Mouse (Mus musculus): Measurements from ENCODE around the gene Paqr7. TPM values are rescaled to one million over a fixed set of nuclear protein-coding genes. Genes with fewer than 3 reads are reported as not detected.

Paqr7 gene
- polyA plus RNA-seq (2014; fragmentation: Nextera tagmentation; extraction: Ambion mirVana): 1.1 TPM in 2 replicates

GRCm38 (mm10) chr4:134496595-134497210, at the start of gene Paqr7:
Gene Paqr7, plus strand, starts transcription at chr4:134496697.
- Histone ChIP-seq H3K27me3 (ENCODE audit: insufficient read depth, low read length) (no peaks in the 10 kb centered on the region), H3K27ac (ENCODE audit: low read depth) (peak within 1 kb of the TSS; percentile 59; the same call in 1 of the 2 replicates), H3K9me3 (ENCODE audit: low read depth, low read length) (no peaks in the 10 kb centered on the region), H3K36me3 (ENCODE audit: insufficient read depth) (no peaks in the 10 kb centered on the region), H3K4me3 (ENCODE audit: low read depth, low read length) (peak within 1 kb of the TSS; percentile 48), H3K4me1 (ENCODE audit: insufficient read depth) (peaks cover 5% of the 10 kb centered on the region; the same call in 1 of the 2 replicates), H3K9ac (peak within 1 kb of the TSS; percentile 58), H3K4me2 (peak within 1 kb of the TSS; percentile 93)
- TF ChIP-seq CTCF (IDR thresholded peaks at IDR 0.05; ENCODE audit: low read depth): 0 out of 2 replicates have a peak, but pooled peaks have one; percentile 10
- DNase-seq: peak; percentile 76
- peak; percentile 67 for ATAC-seq (ENCODE audit: insufficient read depth)
- WGBS: 3% methylated on average over 35 of the region's 35 CpGs

DNA sequence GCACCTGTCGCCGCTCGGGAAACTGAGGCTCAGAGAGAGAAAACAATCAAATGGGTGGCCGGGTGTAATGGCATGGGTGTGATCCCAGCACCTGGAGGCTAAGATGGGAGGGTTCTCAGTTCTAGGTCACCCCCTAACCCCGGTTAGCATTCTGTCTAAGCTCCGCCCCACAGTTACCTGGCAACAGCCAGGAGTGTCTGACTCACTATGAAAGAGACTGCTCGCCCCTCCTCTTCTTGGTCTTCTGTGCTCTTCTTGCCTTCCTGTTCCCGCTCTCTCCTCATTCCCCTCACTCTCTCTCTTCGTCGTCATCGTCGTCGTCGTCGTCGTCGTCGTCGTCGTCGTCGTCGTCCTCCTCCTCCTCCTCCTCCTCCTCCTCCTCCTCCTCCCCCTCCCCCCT, 48.5 kb upstream of the Paqr7 start:
- Histone ChIP-seq H3K27ac (ENCODE audit: low read depth) (no peak overlapping the region), H3K9me3 (ENCODE audit: low read depth, low read length) (no peaks in the 10 kb centered on the region), H3K4me3 (ENCODE audit: low read depth, low read length) (no peak overlapping the region), H3K27me3 (ENCODE audit: insufficient read depth, low read length) (peaks cover 6% of the 10 kb centered on the region; the same call in 1 of the 2 replicates), H3K9ac (no peak overlapping the region), H3K4me1 (ENCODE audit: insufficient read depth) (no peaks in the 10 kb centered on the region; the same call in 1 of the 2 replicates), H3K4me2 (no peak overlapping the region), H3K36me3 (ENCODE audit: insufficient read depth) (no peaks in the 10 kb centered on the region)
- TF ChIP-seq CTCF (IDR thresholded peaks at IDR 0.05; ENCODE audit: low read depth): no peak
- no peak for ATAC-seq (ENCODE audit: insufficient read depth)
- DNase-seq: no peak
- WGBS: 39% methylated on average over 23 of the region's 23 CpGs

DNA sequence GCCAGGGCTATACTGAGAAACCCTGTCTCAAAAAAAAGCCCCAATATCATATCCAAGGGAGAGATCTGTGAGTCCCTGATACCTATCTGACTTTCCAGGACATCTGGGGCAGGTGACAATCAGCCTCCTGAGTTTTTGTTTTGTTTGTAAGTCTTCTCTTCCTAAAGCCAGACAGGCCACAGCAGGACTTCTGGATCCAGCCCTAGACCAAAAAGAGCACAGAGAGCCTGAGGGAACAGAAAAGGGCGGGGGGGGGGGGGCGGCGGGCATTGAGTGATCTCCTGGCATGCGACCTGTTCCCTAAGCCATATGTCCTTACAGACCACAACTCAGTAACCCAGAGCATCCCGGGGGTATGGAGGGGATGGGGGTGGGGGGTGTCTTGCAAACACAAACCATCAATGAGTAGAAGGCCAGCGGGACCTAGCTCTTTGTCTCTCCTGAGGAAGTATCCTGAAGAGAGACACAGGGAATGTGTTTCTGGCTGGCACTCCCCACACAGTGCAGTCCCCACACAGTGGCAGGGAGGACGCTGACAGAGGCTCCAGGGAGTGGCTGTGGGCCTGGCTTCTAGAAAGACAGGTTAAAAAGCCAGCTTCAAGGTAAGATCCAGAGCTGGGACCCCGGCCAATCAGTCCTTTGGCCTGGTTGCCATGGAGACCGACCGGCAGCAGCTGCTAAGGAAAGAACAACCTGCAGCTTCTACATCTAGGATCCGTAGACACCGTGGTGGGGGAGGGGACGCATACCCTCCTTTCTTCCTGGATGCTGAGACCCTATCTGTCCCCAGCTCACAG, 46.7 kb upstream of the Paqr7 start:
- H3K4me1 ChIP-seq (ENCODE audit: insufficient read depth): no peaks in the 10 kb centered on the region; the same call in 1 of the 2 replicates
- no peak overlapping the region for H3K4me2 ChIP-seq
- H3K36me3 ChIP-seq (ENCODE audit: insufficient read depth): no peaks in the 10 kb centered on the region
- no peak overlapping the region for H3K27ac ChIP-seq (ENCODE audit: low read depth)
- ATAC-seq (ENCODE audit: insufficient read depth): no peak; the same call in 1 of the 2 replicates
- TF ChIP-seq CTCF (IDR thresholded peaks at IDR 0.05; ENCODE audit: low read depth): no peak
- H3K4me3 ChIP-seq (ENCODE audit: low read depth, low read length): no peak overlapping the region
- no peaks in the 10 kb centered on the region for H3K9me3 ChIP-seq (ENCODE audit: low read depth, low read length)
- peak; percentile 53 for DNase-seq
- WGBS: 41% methylated on average over 13 of the region's 13 CpGs
- H3K27me3 ChIP-seq (ENCODE audit: insufficient read depth, low read length): peaks cover 23% of the 10 kb centered on the region
- no peak overlapping the region for H3K9ac ChIP-seq

DNA sequence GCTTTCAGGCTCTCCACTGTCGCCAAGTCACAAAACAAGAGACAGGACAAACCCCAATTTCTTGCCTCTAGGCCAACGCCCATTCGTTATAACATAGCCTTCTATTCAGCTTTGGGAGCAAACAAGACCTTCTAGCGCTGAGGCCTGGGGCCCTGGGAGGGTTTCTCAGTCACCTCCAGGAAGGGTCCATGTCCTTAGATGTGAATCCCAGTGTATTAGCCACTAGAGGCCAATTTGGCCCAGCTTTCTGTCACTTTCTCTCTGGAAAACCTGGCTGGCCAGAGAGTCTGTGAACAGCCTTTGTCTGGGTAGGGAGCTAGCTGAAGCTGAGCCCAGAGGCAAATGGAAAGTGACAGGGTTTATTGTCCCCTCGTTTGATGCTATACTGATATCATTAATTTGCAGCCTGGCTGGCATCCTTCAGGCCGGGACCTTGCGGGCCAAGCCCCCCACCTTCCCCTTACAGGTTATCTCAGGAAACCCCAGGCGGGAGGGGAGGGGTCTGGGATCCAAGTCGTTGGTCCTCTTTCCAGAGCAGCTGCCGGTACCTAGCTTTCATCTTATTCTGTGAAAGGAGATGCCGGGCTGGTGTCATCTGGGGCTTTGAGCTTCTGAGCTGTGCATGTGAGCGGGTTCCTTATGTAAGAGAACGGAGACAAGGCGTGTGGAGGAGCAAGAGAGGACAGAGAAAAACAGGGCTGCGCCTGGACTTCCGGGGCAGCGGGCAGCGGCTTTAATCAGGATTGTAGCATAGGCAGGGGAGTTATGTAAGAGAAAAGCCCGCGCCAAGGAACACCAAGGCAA, 45.9 kb upstream of the Paqr7 start:
- ATAC-seq (ENCODE audit: insufficient read depth) (no peak), DNase-seq (peak; percentile 49)
- Histone ChIP-seq H3K9ac (no peak overlapping the region), H3K4me2 (peak overlapping the region; percentile 16; the same call in 1 of the 2 replicates), H3K4me1 (ENCODE audit: insufficient read depth) (peaks cover 3% of the 10 kb centered on the region; the same call in 1 of the 2 replicates), H3K27ac (ENCODE audit: low read depth) (no peak overlapping the region), H3K27me3 (ENCODE audit: insufficient read depth, low read length) (peaks cover 28% of the 10 kb centered on the region), H3K36me3 (ENCODE audit: insufficient read depth) (no peaks in the 10 kb centered on the region), H3K9me3 (ENCODE audit: low read depth, low read length) (no peaks in the 10 kb centered on the region), H3K4me3 (ENCODE audit: low read depth, low read length) (no peak overlapping the region)
- 23% methylated on average over 20 of the region's 20 CpGs for WGBS
- no peak for TF ChIP-seq CTCF (IDR thresholded peaks at IDR 0.05; ENCODE audit: low read depth)

DNA sequence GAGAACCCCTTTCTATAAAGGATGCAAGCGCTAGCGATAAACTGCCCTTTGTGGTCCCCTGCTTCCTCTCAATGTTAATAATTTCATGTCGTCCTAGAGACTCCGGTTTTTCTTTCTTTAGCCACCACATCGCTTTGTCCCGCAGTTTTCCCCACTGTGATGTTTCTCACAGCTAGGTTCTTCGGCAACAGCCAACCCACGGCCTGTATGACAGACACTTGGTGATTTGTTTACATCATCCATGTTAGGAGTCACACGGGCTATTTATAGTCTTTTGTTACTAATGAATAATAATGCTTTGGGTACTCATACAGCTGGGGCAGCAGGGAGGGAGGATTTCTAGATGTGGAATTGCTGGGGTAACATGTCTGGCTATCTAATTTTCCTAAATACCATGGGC, 45.0 kb upstream of the Paqr7 start:
- Histone ChIP-seq H3K27me3 (ENCODE audit: insufficient read depth, low read length) (peaks cover 28% of the 10 kb centered on the region), H3K4me2 (no peak overlapping the region), H3K4me1 (ENCODE audit: insufficient read depth) (peaks cover 3% of the 10 kb centered on the region; the same call in 1 of the 2 replicates), H3K9ac (no peak overlapping the region), H3K27ac (ENCODE audit: low read depth) (no peak overlapping the region), H3K36me3 (ENCODE audit: insufficient read depth) (no peaks in the 10 kb centered on the region), H3K4me3 (ENCODE audit: low read depth, low read length) (no peak overlapping the region), H3K9me3 (ENCODE audit: low read depth, low read length) (no peaks in the 10 kb centered on the region)
- TF ChIP-seq CTCF (IDR thresholded peaks at IDR 0.05; ENCODE audit: low read depth): no peak
- no peak for ATAC-seq (ENCODE audit: insufficient read depth)
- no peak for DNase-seq
- 45% methylated on average over 9 of the region's 9 CpGs for WGBS

- Histone ChIP-seq H3K4me3 (ENCODE audit: low read depth, low read length) (no peak overlapping the region), H3K36me3 (ENCODE audit: insufficient read depth) (no peaks in the 10 kb centered on the region), H3K4me2 (no peak overlapping the region), H3K9ac (no peak overlapping the region), H3K4me1 (ENCODE audit: insufficient read depth) (peaks cover 3% of the 10 kb centered on the region; the same call in 1 of the 2 replicates), H3K9me3 (ENCODE audit: low read depth, low read length) (no peaks in the 10 kb centered on the region), H3K27me3 (ENCODE audit: insufficient read depth, low read length) (peaks cover 28% of the 10 kb centered on the region), H3K27ac (ENCODE audit: low read depth) (no peak overlapping the region)
- no peak for DNase-seq
- TF ChIP-seq CTCF (IDR thresholded peaks at IDR 0.05; ENCODE audit: low read depth): no peak
- 23% methylated on average over 34 of the region's 34 CpGs for WGBS
- no peak for ATAC-seq (ENCODE audit: insufficient read depth)
Measured at GRCm38 (mm10) chr4:134453619-134454400, 42.7 kb upstream of the Paqr7 start.

Data from lung, embryonic 14.5 days (tissue).